Mouse (Mus musculus): ENCODE measurements around the gene Lrrc3.

Lrrc3 gene

GRCm38 (mm10) chr10:77869651-77870050, 32.7 kb downstream of the Lrrc3 start:
- DNase-seq (ENCODE audit: inconsistent age in 2 of 2, low spot score in 1 of 2): no peak

DNA sequence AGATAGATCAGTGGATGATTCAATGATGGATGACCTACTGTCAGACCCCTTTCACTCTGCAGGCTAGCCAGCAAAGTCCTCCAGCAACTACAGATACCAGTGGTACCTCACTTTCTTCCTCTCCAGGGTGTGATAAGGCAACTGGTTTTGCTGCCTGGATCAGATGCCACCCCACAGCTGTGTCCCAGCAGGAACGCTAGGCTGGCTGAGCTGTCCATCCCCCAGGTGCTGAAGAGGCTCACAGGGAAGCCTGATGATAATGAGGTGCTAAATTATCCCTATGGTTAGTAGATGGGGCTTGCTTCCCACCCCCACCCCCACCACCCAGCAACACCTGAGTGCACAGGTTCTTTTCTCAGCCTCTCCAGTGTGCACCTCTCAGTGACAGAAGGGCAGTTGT, 34.8 kb downstream of the Lrrc3 start:
- no peak for DNase-seq (ENCODE audit: inconsistent age in 2 of 2, low spot score in 1 of 2)

DNA sequence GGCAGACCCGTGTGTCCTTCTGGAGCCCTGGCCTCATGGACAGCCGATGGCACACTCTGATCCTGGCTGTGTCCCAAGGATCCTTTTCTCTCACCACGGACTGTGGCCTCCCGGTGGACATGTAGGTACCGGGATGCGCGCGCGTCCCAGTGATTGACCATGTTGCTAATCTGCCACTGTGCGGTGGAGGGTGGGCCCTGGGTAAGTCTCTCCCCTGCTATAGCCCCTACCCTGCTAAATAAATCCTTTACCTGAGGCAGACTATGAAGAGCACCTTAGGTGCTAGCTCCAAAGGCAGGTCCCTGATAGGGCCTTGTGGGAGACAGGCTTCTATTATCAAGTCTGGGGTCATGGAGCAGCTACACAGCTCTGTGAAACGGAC, 37.6 kb downstream of the Lrrc3 start:
- DNase-seq (ENCODE audit: inconsistent age in 2 of 2, low spot score in 1 of 2): no peak

GRCm38 (mm10) chr10:77864067-77864761, 38.1 kb downstream of the Lrrc3 start:
- peak; percentile 74 to 80 for DNase-seq (ENCODE audit: inconsistent age in 2 of 2, low spot score in 1 of 2)

DNA sequence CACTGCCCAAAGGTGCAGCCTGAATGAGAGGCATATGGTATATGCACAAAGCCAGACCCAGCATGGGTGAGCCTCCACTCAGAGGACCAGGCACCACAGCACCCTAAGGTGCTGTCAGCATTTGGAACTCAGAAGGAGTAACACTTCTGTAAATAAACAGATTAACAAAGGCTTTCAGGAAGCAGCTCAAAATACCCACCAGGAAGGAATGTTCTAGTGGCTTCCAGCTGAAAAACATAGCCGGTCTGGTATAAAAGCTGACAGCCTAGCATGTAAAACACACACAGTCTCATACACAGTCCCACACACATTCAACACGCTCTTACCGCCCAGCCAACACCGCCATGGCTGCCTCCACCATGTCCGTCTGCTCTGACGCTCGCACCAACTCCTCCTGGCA, 40.7 kb downstream of the Lrrc3 start, which contains the start of gene Gm3285:
TSS of gene Gm3285 (plus strand) at position 301 of the 400 bp plus-strand sequence.
- DNase-seq (ENCODE audit: inconsistent age in 2 of 2, low spot score in 1 of 2): no peak

- DNase-seq (ENCODE audit: inconsistent age in 2 of 2, low spot score in 1 of 2): no peak
These were observed 49.8 kb downstream of the Lrrc3 start, which contains the start of gene Gm10318 for GRCm38 (mm10) chr10:77852559-77852958. Gene Gm10318 (plus strand): TSS chr10:77852859.

All from adrenal gland, adult (tissue).